Mouse (Mus musculus): ENCODE results near the gene Zbtb16. TPM values are rescaled to one million over a fixed set of nuclear protein-coding genes. Genes with fewer than 3 reads are reported as not detected.

Zbtb16 gene
- polyA plus RNA-seq, 1 experiment = not detected

- no peak overlapping the region for H3K4me3 ChIP-seq
- H3K79me2 ChIP-seq (ENCODE audit: control insufficient read depth, insufficient read depth) = no peaks in the 10 kb centered on the region
- H3ac ChIP-seq (ENCODE audit: control insufficient read depth, insufficient read length) = no peak overlapping the region
- H3K36me3 ChIP-seq (ENCODE audit: control insufficient read depth, insufficient read depth) = no peaks in the 10 kb centered on the region
- H3K27me3 ChIP-seq (ENCODE audit: control insufficient read depth, insufficient read depth, insufficient read length) = no peaks in the 10 kb centered on the region
- no peak for TF ChIP-seq TCF3 (IDR thresholded peaks at IDR 0.05; ENCODE audit: insufficient read length, low read depth)
- TF ChIP-seq SRF (IDR thresholded peaks at IDR 0.05; ENCODE audit: control insufficient read depth, insufficient read length, low read depth) = no peak
- TF ChIP-seq TCF12 (IDR thresholded peaks at IDR 0.05; ENCODE audit: insufficient read depth, poor library complexity, severe bottlenecking) = no peak
- TF ChIP-seq MYOD1 (IDR thresholded peaks at IDR 0.05; ENCODE audit: control insufficient read depth in 1 of 3, insufficient read length in 2 of 3, low read depth in 2 of 3) = no peak
- TF ChIP-seq POLR2A (IDR thresholded peaks at IDR 0.05; ENCODE audit: insufficient read length, low read depth) = no peak
- no peak for TF ChIP-seq POLR2AphosphoS2 (IDR thresholded peaks at IDR 0.05; ENCODE audit: insufficient read length, low read depth)
- no peak for TF ChIP-seq MYOG (IDR thresholded peaks at IDR 0.05; ENCODE audit: control insufficient read depth in 1 of 3, insufficient read depth in 1 of 3, insufficient read length in 2 of 3, low read depth in 2 of 3)
- TF ChIP-seq MAX (IDR thresholded peaks at IDR 0.05; ENCODE audit: low read depth) = no peak
- no peak for TF ChIP-seq CEBPB (IDR thresholded peaks at IDR 0.05; ENCODE audit: insufficient read depth, poor library complexity, severe bottlenecking)
- TF ChIP-seq USF1 (IDR thresholded peaks at IDR 0.05; ENCODE audit: low read depth) = no peak
- TF ChIP-seq REST (IDR thresholded peaks at IDR 0.05; ENCODE audit: insufficient read depth, insufficient read length) = no peak
- TF ChIP-seq E2F4 (IDR thresholded peaks at IDR 0.05; ENCODE audit: insufficient read depth) = no peak
- no peak overlapping the region for H3K4me2 ChIP-seq (ENCODE audit: low read depth)
Measured at GRCm38 (mm10) chr9:48761732-48762637, 74.0 kb downstream of the Zbtb16 start.

GRCm38 (mm10) chr9:48761175-48761556 lies 74.9 kb downstream of the Zbtb16 start:
- TF ChIP-seq MYOD1 (IDR thresholded peaks at IDR 0.05; ENCODE audit: control insufficient read depth in 1 of 3, insufficient read length in 2 of 3, low read depth in 2 of 3) (no peak), CEBPB (IDR thresholded peaks at IDR 0.05; ENCODE audit: insufficient read depth, poor library complexity, severe bottlenecking) (no peak), TCF3 (IDR thresholded peaks at IDR 0.05; ENCODE audit: insufficient read length, low read depth) (no peak), USF1 (IDR thresholded peaks at IDR 0.05; ENCODE audit: low read depth) (no peak), MYOG (IDR thresholded peaks at IDR 0.05; ENCODE audit: control insufficient read depth in 1 of 3, insufficient read depth in 1 of 3, insufficient read length in 2 of 3, low read depth in 2 of 3) (no peak), SRF (IDR thresholded peaks at IDR 0.05; ENCODE audit: control insufficient read depth, insufficient read length, low read depth) (no peak), MAX (IDR thresholded peaks at IDR 0.05; ENCODE audit: low read depth) (no peak), E2F4 (IDR thresholded peaks at IDR 0.05; ENCODE audit: insufficient read depth) (no peak), POLR2AphosphoS2 (IDR thresholded peaks at IDR 0.05; ENCODE audit: insufficient read length, low read depth) (no peak), POLR2A (IDR thresholded peaks at IDR 0.05; ENCODE audit: insufficient read length, low read depth) (no peak), REST (IDR thresholded peaks at IDR 0.05; ENCODE audit: insufficient read depth, insufficient read length) (no peak), TCF12 (IDR thresholded peaks at IDR 0.05; ENCODE audit: insufficient read depth, poor library complexity, severe bottlenecking) (no peak)
- Histone ChIP-seq H3K4me3 (no peak overlapping the region), H3ac (ENCODE audit: control insufficient read depth, insufficient read length) (no peak overlapping the region), H3K27me3 (ENCODE audit: control insufficient read depth, insufficient read depth, insufficient read length) (no peaks in the 10 kb centered on the region), H3K36me3 (ENCODE audit: control insufficient read depth, insufficient read depth) (no peaks in the 10 kb centered on the region), H3K4me2 (ENCODE audit: low read depth) (no peak overlapping the region), H3K79me2 (ENCODE audit: control insufficient read depth, insufficient read depth) (no peaks in the 10 kb centered on the region)

- no peaks in the 10 kb centered on the region for H3K79me2 ChIP-seq (ENCODE audit: control insufficient read depth, insufficient read depth)
- no peak overlapping the region for H3K4me3 ChIP-seq
- TF ChIP-seq E2F4 (IDR thresholded peaks at IDR 0.05; ENCODE audit: insufficient read depth) (no peak), SRF (IDR thresholded peaks at IDR 0.05; ENCODE audit: control insufficient read depth, insufficient read length, low read depth) (no peak)
- no peak overlapping the region for H3ac ChIP-seq (ENCODE audit: control insufficient read depth, insufficient read length)
- no peaks in the 10 kb centered on the region for H3K36me3 ChIP-seq (ENCODE audit: control insufficient read depth, insufficient read depth)
- no peak overlapping the region for H3K4me2 ChIP-seq (ENCODE audit: low read depth)
- no peaks in the 10 kb centered on the region for H3K27me3 ChIP-seq (ENCODE audit: control insufficient read depth, insufficient read depth, insufficient read length)
Measured at GRCm38 (mm10) chr9:48760449-48761174, 75.4 kb downstream of the Zbtb16 start.

GRCm38 (mm10) chr9:48759098-48759497 lies 76.9 kb downstream of the Zbtb16 start:
- Histone ChIP-seq H3K4me2 (ENCODE audit: low read depth) (no peak overlapping the region), H3K79me2 (ENCODE audit: control insufficient read depth, insufficient read depth) (no peaks in the 10 kb centered on the region), H3K4me3 (no peak overlapping the region), H3K27me3 (ENCODE audit: control insufficient read depth, insufficient read depth, insufficient read length) (peaks cover 4% of the 10 kb centered on the region), H3K36me3 (ENCODE audit: control insufficient read depth, insufficient read depth) (no peaks in the 10 kb centered on the region), H3ac (ENCODE audit: control insufficient read depth, insufficient read length) (no peak overlapping the region)
- TF ChIP-seq MYOD1 (IDR thresholded peaks at IDR 0.05; ENCODE audit: control insufficient read depth in 1 of 3, insufficient read length in 2 of 3, low read depth in 2 of 3) (no peak), POLR2AphosphoS2 (IDR thresholded peaks at IDR 0.05; ENCODE audit: insufficient read length, low read depth) (no peak), REST (IDR thresholded peaks at IDR 0.05; ENCODE audit: insufficient read depth, insufficient read length) (no peak), SRF (IDR thresholded peaks at IDR 0.05; ENCODE audit: control insufficient read depth, insufficient read length, low read depth) (no peak), POLR2A (IDR thresholded peaks at IDR 0.05; ENCODE audit: insufficient read length, low read depth) (no peak), MYOG (IDR thresholded peaks at IDR 0.05; ENCODE audit: control insufficient read depth in 1 of 3, insufficient read depth in 1 of 3, insufficient read length in 2 of 3, low read depth in 2 of 3) (no peak), USF1 (IDR thresholded peaks at IDR 0.05; ENCODE audit: low read depth) (no peak), MAX (IDR thresholded peaks at IDR 0.05; ENCODE audit: low read depth) (no peak), CEBPB (IDR thresholded peaks at IDR 0.05; ENCODE audit: insufficient read depth, poor library complexity, severe bottlenecking) (no peak), TCF3 (IDR thresholded peaks at IDR 0.05; ENCODE audit: insufficient read length, low read depth) (no peak), TCF12 (IDR thresholded peaks at IDR 0.05; ENCODE audit: insufficient read depth, poor library complexity, severe bottlenecking) (no peak), E2F4 (IDR thresholded peaks at IDR 0.05; ENCODE audit: insufficient read depth) (no peak)
